Mouse (Mus musculus) left cerebral cortex, postnatal 4 days (tissue): ENCODE data around the gene Coq9. TPM values are rescaled to one million over a fixed set of nuclear protein-coding genes. Genes with fewer than 3 reads are reported as not detected.

ENCODE experiments used
- total RNA-seq, 2 experiments: library from RNA; stranded (reverse); gene quantifications; 2 replicates each; pipeline ENCODE4 v1.2.3; 2021

The Coq9 gene
- total RNA-seq, 2 experiments from 2014 or later: 41.8 to 42.4 TPM

Other genes with a start within 250 kb of the Coq9 start
- 10 to 100 TPM; 42.9 to 47.7 TPM for gene Rspry1, start 236.4 kb upstream of the Coq9 start, total RNA-seq
- gene Fam192a, start 236.3 kb upstream of the Coq9 start, total RNA-seq: 10 to 100 TPM; 39.0 to 54.3 TPM
- gene Arl2bp, start 171.7 kb upstream of the Coq9 start, total RNA-seq: 100 to 1,000 TPM; 134 to 140 TPM
- 1 to 10 TPM; 7.3 to 8.5 TPM for gene Pllp, start 142.0 kb upstream of the Coq9 start, total RNA-seq
- gene Ccl22, start 92.7 kb upstream of the Coq9 start, total RNA-seq: not detected
- gene Cx3cl1, start 66.3 kb upstream of the Coq9 start, total RNA-seq: 100 to 1,000 TPM in 1 of 2 experiments, 10 to 100 TPM in 1; 88.5 to 111 TPM
- gene Ccl17, start 27.9 kb upstream of the Coq9 start, total RNA-seq: 1 to 10 TPM; 2.4 to 2.8 TPM
- 10 to 100 TPM; 84.3 to 84.6 TPM for gene Ciapin1, start within 50 bp of the Coq9 start, total RNA-seq
- 10 to 100 TPM; 53.6 to 63.3 TPM for gene Polr2c, start 19.1 kb downstream of the Coq9 start, total RNA-seq
- gene Dok4, start 38.0 kb downstream of the Coq9 start, total RNA-seq: 100 to 1,000 TPM; 181 to 191 TPM
- 1 to 10 TPM; 4.9 to 5.5 TPM for gene Ccdc102a, start 79.8 kb downstream of the Coq9 start, total RNA-seq
- gene Adgrg5, start 85.4 kb downstream of the Coq9 start, total RNA-seq: under 1 TPM in 1 of 2 experiments, not detected in 1; 0.74 TPM
- 100 to 1,000 TPM; 125 to 153 TPM for gene Adgrg1, start 136.4 kb downstream of the Coq9 start, total RNA-seq
- gene Adgrg3, start 179.4 kb downstream of the Coq9 start, total RNA-seq: 1 to 10 TPM; 1.1 to 2.1 TPM
- gene Drc7, start 216.8 kb downstream of the Coq9 start, total RNA-seq: 1 to 10 TPM; 2.7 to 3.0 TPM
- gene Katnb1, start 242.9 kb downstream of the Coq9 start, total RNA-seq: 10 to 100 TPM; 49.9 to 52.4 TPM